Mouse (Mus musculus): ENCODE measurements around the gene Tmem252.

Gene Tmem252

GRCm38 (mm10) chr19:24673762-24674161, at the start of gene Tmem252:
Gene Tmem252, plus strand, starts transcription at chr19:24674008.
- no peak for DNase-seq (ENCODE audit: low read depth, low spot score)

- DNase-seq (ENCODE audit: low read depth, low spot score) = no peak
These were observed 45.8 kb upstream of the Tmem252 start for GRCm38 (mm10) chr19:24628049-24628448.

- no peak for DNase-seq (ENCODE audit: low read depth, low spot score)
These were observed 40.8 kb upstream of the Tmem252 start for GRCm38 (mm10) chr19:24633008-24633407.

GRCm38 (mm10) chr19:24634602-24635001, 39.2 kb upstream of the Tmem252 start:
- peak; percentile 29 for DNase-seq (ENCODE audit: low read depth, low spot score)

GRCm38 (mm10) chr19:24636616-24637015, 37.2 kb upstream of the Tmem252 start:
- DNase-seq (ENCODE audit: low read depth, low spot score) = no peak

- no peak for DNase-seq (ENCODE audit: low read depth, low spot score)
These were observed 35.8 kb upstream of the Tmem252 start for GRCm38 (mm10) chr19:24637988-24638387.

- no peak for DNase-seq (ENCODE audit: low read depth, low spot score)
These were observed 32.8 kb upstream of the Tmem252 start for GRCm38 (mm10) chr19:24640982-24641381.

GRCm38 (mm10) chr19:24644971-24645370, 28.8 kb upstream of the Tmem252 start:
- no peak for DNase-seq (ENCODE audit: low read depth, low spot score)

- DNase-seq (ENCODE audit: low read depth, low spot score) = no peak
These were observed 27.5 kb upstream of the Tmem252 start for GRCm38 (mm10) chr19:24646162-24646829.

GRCm38 (mm10) chr19:24648016-24648415, 25.8 kb upstream of the Tmem252 start:
- no peak for DNase-seq (ENCODE audit: low read depth, low spot score)

GRCm38 (mm10) chr19:24650428-24650827, 23.4 kb upstream of the Tmem252 start:
- DNase-seq (ENCODE audit: low read depth, low spot score) = no peak

GRCm38 (mm10) chr19:24651595-24651994, 22.2 kb upstream of the Tmem252 start:
- DNase-seq (ENCODE audit: low read depth, low spot score) = no peak

- no peak for DNase-seq (ENCODE audit: low read depth, low spot score)
These were observed 21.3 kb upstream of the Tmem252 start for GRCm38 (mm10) chr19:24652342-24653019.

GRCm38 (mm10) chr19:24653230-24653799, 20.5 kb upstream of the Tmem252 start:
- DNase-seq (ENCODE audit: low read depth, low spot score) = no peak

- DNase-seq (ENCODE audit: low read depth, low spot score) = no peak
These were observed 16.8 kb upstream of the Tmem252 start for GRCm38 (mm10) chr19:24656981-24657380.

GRCm38 (mm10) chr19:24662346-24662745, 11.5 kb upstream of the Tmem252 start:
- DNase-seq (ENCODE audit: low read depth, low spot score) = no peak

GRCm38 (mm10) chr19:24665771-24666170, 8.0 kb upstream of the Tmem252 start:
- DNase-seq (ENCODE audit: low read depth, low spot score) = no peak

GRCm38 (mm10) chr19:24667527-24667926, 6.3 kb upstream of the Tmem252 start:
- no peak for DNase-seq (ENCODE audit: low read depth, low spot score)

- no peak for DNase-seq (ENCODE audit: low read depth, low spot score)
These were observed 2.2 kb upstream of the Tmem252 start for GRCm38 (mm10) chr19:24671571-24671970.

GRCm38 (mm10) chr19:24672366-24672960, 1.3 kb upstream of the Tmem252 start:
- no peak for DNase-seq (ENCODE audit: low read depth, low spot score)

- no peak for DNase-seq (ENCODE audit: low read depth, low spot score)
These were observed 477 bp upstream of the Tmem252 start for GRCm38 (mm10) chr19:24673331-24673730.

- DNase-seq (ENCODE audit: low read depth, low spot score) = no peak
These were observed 2.6 kb downstream of the Tmem252 start for GRCm38 (mm10) chr19:24676429-24676828.
